Mouse (Mus musculus): ENCODE measurements at regions not wholly inside any gene's neighbourhood (a gene's known extent, or its start where the extent isn't known, plus 50 kb on each side); places are given as distances from the start of the nearest gene placed in this dataset.

- intact Hi-C loops (cut with DNase I) = no loop called here
- DNase-seq = no peak
Measured at GRCm38 (mm10) chr1:90668787-90669186, 66.0 kb downstream of the Cops8 start.

DNA sequence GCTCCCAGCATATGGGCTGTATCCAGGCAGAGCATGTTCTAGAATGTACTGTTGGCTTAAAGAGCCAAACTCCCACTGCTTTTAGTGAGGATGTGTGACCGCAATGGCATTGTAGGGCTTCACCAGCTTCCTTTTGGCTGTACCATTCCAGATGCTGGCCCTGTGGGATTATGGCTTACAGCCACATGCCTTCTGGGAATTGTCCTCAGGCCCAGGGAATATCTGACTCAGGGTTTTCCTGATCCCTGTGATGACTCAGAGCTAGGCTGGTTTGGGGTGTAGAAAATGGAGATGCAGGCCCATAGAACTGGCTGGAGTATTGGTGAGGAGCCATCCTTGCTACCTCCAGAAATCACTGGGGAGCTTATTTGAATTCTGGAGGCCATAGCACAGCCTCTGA is 66.5 kb downstream of the Cops8 start:
- no peak for DNase-seq
- intact Hi-C loops (cut with DNase I) = no loop called here

- intact Hi-C loops (cut with DNase I) = no loop called here
Measured at GRCm38 (mm10) chr1:90670346-90670745, 67.6 kb downstream of the Cops8 start.

DNA sequence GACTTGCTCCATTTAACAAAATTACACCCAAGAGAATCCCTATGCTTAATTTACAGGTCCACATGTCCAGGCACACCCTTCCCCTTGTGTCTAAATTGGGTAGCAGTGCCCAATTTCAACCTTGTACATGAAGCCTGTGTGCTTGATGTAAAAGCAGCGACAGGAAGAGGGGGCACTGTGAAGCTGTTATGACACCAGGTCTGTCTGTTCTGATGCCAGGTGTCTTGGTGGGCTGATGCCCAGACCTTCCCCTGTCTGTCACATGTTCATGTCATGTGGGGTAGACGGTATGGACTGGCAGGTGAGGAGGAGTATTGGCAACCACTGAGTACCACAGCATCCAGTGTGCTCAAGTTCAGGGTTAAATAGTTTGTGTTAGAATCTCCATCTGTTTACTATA is 71.0 kb downstream of the Cops8 start:
- DNase-seq = no peak
- intact Hi-C loops (cut with DNase I) = no loop called here

More at GRCm38 (mm10) chr1:90670346-90670745, 67.6 kb downstream of the Cops8 start:
- no peak for DNase-seq

DNA sequence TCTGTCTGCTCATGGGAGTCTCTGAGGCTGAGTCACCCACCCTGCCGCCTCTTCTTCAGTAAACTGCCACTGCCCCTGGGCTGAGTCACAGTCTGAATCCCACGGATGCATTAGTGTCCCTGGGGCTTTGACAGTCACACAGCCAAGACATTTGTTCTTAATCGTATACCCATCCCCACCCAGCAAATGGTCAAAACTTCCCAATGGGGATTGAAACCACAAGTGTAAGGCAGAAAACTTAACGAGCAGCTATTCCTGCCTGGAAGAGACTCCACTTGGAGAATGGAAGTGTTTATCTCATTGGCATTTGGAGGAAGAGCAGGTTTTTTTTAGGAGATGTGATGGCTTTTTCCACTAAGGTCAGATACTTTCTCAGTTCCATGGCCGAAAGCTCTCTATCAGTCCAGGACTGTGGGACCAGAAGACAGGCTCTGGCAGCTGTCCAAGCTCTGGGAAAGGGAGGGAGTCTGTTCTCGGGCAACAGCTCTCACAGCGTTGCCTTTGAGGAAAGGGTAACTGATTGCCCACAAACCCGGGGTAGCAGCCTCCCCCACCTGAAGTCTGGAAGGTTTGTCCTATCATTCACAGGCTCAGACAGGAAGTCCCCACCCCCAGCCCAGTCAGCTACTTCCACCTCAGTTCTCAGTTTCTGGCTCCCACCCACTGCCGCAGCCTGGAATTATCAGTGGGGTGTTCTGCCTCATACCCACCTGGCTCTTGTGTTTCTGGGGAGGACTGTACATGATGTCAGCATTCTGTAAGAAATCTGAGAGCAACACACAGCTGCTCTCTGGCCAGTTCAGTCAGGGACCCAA is 73.6 kb downstream of the Cops8 start:
- peak; percentile 36 to 58 for DNase-seq
- intact Hi-C loops (cut with DNase I) = no loop called here

GRCm38 (mm10) chr1:90677188-90677587 is 74.4 kb downstream of the Cops8 start:
- intact Hi-C loops (cut with DNase I) = no loop called here
- no peak for DNase-seq

DNA sequence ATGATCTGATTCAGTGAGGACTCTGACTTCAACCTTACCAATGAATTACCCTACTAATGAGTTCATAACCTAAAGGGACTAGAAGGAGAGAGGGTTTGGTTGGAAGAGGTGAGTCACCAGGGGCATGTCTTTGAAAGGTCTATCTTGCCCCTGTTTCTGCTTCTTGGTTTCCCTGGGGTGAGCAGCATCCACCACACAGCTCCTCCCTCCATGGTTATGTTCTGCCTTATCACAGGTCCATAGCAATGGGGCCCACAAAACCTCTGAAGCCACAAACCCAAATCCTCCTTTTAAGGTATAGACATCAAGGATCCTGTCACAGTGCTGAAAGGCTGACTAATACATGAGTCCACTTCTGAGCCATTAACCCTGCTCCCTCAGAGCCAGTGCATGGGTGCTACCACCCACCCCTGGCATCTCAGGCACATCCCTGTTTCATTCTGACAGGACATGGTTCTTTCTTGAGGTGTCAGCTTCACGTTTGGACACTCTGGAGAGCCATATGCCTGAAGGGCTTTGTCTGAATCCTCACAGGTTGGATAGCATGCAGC is 74.9 kb downstream of the Cops8 start:
- intact Hi-C loops (cut with DNase I) = no loop called here
- DNase-seq = no peak

- intact Hi-C loops (cut with DNase I) = no loop called here
- DNase-seq = no peak
Measured at GRCm38 (mm10) chr1:90678416-90678815, 75.6 kb downstream of the Cops8 start.

GRCm38 (mm10) chr1:90688086-90688485 is 85.3 kb downstream of the Cops8 start:
- intact Hi-C loops (cut with DNase I) = no loop called here
- DNase-seq = no peak

- DNase-seq = no peak
- intact Hi-C loops (cut with DNase I) = no loop called here
Measured at GRCm38 (mm10) chr1:90690591-90691116, 87.9 kb downstream of the Cops8 start.

DNA sequence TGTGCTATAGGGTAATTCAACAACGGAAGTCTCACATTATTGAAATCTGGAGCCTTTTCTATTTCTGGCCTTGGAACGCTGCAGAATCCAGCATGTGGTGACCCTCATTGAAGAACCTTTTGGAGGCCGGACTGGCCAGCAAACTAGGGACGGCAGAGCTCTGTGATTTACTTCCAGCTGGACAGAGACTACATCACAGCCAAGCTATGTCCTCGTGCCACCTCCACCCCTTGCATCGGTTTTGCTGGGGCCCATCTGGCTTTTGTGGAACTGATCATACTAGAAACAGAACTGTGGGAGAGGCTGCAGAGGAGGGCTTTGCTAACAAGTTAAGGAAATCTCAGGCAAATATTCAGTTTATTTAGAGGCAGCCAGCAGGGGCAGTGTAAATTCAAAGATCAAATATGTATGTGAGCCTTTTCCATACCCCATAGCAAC is 88.4 kb downstream of the Cops8 start:
- DNase-seq = no peak
- intact Hi-C loops (cut with DNase I) = no loop called here

DNA sequence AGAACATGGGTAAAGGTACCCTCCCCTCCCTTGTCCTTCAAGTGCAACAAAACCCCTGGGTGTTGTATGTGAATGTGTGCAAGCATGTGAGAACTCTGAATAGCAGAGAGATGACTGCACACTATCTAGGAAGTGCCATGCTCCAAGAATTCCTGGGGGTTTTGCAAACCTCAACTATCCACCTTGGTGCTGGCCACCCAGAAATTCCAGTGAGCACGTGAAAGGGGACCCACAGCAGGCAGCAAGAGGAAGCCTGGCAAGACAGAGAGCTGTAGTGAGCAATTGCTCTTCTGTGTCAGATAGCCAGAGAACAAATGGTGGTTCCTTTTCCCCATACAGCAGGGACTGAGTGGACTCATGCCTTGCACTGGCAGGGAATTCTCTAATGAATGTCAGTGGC is 90.1 kb downstream of the Cops8 start:
- intact Hi-C loops (cut with DNase I) = no loop called here

GRCm38 (mm10) chr1:90694761-90695160 is 92.0 kb downstream of the Cops8 start:
- intact Hi-C loops (cut with DNase I) = no loop called here
- no peak for DNase-seq

More for the DNA sequence above, 90.1 kb downstream of the Cops8 start:
- no peak for DNase-seq

DNA sequence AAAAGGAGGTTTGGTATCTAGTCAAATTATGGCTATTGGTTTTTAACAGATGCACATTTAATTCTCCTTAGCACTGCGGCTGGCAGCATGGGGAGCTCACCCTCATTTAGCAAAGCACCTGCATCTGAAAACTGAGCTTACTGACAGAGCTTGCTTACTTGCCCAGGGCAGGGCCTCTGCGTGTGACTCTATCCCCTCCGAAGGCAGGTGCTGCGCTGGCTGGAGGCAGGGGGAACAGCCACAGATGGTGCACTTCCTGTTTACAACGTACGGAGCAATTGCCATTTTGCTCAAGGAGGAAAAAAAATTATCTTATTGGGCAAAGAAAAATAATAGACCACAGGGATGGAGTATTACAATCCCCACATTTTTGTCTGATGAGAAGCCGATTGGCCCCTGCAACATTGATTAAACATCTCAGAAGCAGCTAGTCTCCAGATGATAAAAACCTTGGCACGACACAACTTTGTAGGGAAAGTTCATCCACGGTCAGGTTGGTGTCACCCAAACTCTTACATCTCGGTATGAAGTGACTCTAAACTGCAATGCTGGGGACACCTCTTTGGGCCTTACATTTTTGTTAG is 92.5 kb downstream of the Cops8 start:
- intact Hi-C loops (cut with DNase I) = no loop called here
- DNase-seq = no peak

- intact Hi-C loops (cut with DNase I) = no loop called here
Measured at GRCm38 (mm10) chr1:90696000-90696399, 93.2 kb downstream of the Cops8 start.

GRCm38 (mm10) chr1:90697056-90697596 is 94.3 kb downstream of the Cops8 start:
- DNase-seq = no peak
- intact Hi-C loops (cut with DNase I) = no loop called here

More at GRCm38 (mm10) chr1:90696000-90696399, 93.2 kb downstream of the Cops8 start:
- no peak for DNase-seq

- DNase-seq = no peak
- intact Hi-C loops (cut with DNase I) = no loop called here
Measured at GRCm38 (mm10) chr1:90698618-90699017, 95.8 kb downstream of the Cops8 start.

GRCm38 (mm10) chr1:90701756-90702155 is 99.0 kb downstream of the Cops8 start:
- no peak for DNase-seq
- intact Hi-C loops (cut with DNase I) = no loop called here

- DNase-seq = no peak
- intact Hi-C loops (cut with DNase I) = no loop called here
Measured at GRCm38 (mm10) chr1:90706391-90706790, 103.6 kb downstream of the Cops8 start.

DNA sequence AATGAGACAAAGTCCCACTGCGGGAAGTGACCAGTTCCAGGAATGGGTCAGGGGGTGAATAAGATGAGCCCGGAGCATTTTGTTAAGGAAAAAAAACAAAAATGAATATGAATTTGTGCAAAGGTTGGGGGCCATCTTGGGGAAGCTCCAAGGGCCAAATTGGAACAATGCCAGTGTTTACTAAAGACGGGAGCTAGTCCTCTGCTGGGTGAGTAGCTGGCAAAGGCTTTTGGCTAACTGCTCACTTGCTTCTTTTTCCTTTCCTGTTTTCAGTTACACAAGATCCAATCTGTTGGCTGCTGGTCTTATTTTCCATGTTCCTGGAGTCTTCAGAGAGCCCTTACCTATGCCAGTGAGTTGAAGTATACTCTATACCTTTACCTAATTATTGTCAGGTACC is 107.0 kb downstream of the Cops8 start:
- intact Hi-C loops (cut with DNase I) = no loop called here
- no peak for DNase-seq

DNA sequence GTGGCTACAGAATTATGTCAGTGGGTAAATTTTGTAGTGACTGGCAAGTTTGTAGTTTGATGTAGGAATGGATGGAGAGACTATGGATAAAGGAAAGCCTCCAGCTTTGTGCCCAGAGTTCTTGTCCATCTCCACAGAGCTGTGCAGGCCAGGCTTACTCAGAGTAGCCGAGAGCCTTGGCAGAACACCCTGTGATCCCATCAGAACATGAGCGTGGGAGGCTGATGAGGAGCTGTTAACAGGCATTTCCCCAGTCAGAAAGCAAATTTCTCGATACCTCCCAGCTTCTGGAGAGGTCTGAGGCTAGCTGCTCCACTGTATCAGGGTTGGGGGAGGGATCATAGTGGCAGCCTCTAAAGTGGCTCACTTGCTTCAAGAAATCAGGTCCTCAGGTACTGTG is 107.8 kb downstream of the Cops8 start:
- DNase-seq = peak in 1 of 2 experiments; percentile 48
- intact Hi-C loops (cut with DNase I) = no loop called here

All from gastrocnemius, postnatal 36 days (tissue).